Mouse (Mus musculus) lung, adult 2 months (tissue): ENCODE results near the gene Retreg3. TPM values are rescaled to one million over a fixed set of nuclear protein-coding genes. Genes with fewer than 3 reads are reported as not detected.

ENCODE experiments used
- DNase-seq: peaks from one replicate; pipeline ENCODE4 v3.0.0; 2022
- H3K4me1 ChIP-seq: fragments of 200-500 bp; 2 replicates; pipeline ENCODE4 v1.6.1; 2011; ENCODE audit warnings: low read length; ENCODE audit not compliant: control insufficient read depth, insufficient read depth
- H3K4me3 ChIP-seq: fragments of 200-500 bp; replicated peaks from 2 replicates; pipeline ENCODE3; 2011; ENCODE audit warnings: low read depth, mild to moderate bottlenecking, control low read depth, low read length; ENCODE audit errors: extremely low read depth
- CTCF ChIP-seq: fragments of 200-500 bp; IDR thresholded peaks from 2 replicates; pipeline ENCODE4 v1.5.1; 2011; ENCODE audit warnings: mild to moderate bottlenecking, low read length, control low read depth; ENCODE audit not compliant: insufficient read depth
- POLR2A ChIP-seq: fragments of 200-500 bp; IDR thresholded peaks from 2 replicates; pipeline ENCODE4 v1.6.1; 2011; ENCODE audit warnings: low read depth, mild to moderate bottlenecking, control low read depth, low read length, borderline replicate concordance; ENCODE audit errors: extremely low read depth
- WGBS: fragments of 180-500 bp; shearing (Covaris S2); methylation state at CpG from one replicate; pipeline ENCODE4 v1.1.7; 2018; 5-methylcytosine and 5-hydroxymethylcytosine counted together
- polyA plus RNA-seq: library from polyadenylated mRNA; depleted of rRNA; stranded (reverse); fragments of >200 nt; gene quantifications from 2 replicates; pipeline ENCODE4 v1.2.3, GENCODE M21; 2012; rRNA removed

The Retreg3 gene
- 47.6 and 58.8 TPM in 2 replicates for polyA plus RNA-seq

GRCm38 (mm10) chr11:101119761-101120544 lies at the start of gene Retreg3, which contains the start of gene Tubg1:
TSS of gene Retreg3 (minus strand) at chr11:101119893.
TSS of gene Tubg1 (plus strand) at chr11:101119938.
- WGBS: under 1% methylated on average over 61 of the region's 61 CpGs
- Histone ChIP-seq H3K4me3 (peak within 1 kb of the TSS; percentile 77), H3K4me1 (peaks cover 7% of the 10 kb centered on the region)
- peak; percentile 97 for DNase-seq
- TF ChIP-seq POLR2A (peak; percentile 87), CTCF (no peak)

- Histone ChIP-seq H3K4me3 (peak overlapping the region; percentile 6), H3K4me1 (peaks cover 15% of the 10 kb centered on the region)
- TF ChIP-seq POLR2A (no peak), CTCF (no peak)
- 43% methylated on average over 18 of the region's 18 CpGs for WGBS
- DNase-seq: no peak
Measured at GRCm38 (mm10) chr11:101168301-101168980, 48.7 kb upstream of the Retreg3 start.

- H3K4me1 ChIP-seq: peaks cover 14% of the 10 kb centered on the region
- WGBS: 73% methylated on average over 8 of the region's 8 CpGs
- no peak for TF ChIP-seq POLR2A
- no peak for TF ChIP-seq CTCF
- DNase-seq: no peak
- no peak overlapping the region for H3K4me3 ChIP-seq
Measured at GRCm38 (mm10) chr11:101167963-101168300, 48.2 kb upstream of the Retreg3 start.

GRCm38 (mm10) chr11:101167211-101167962 lies 47.7 kb upstream of the Retreg3 start:
- no peak for DNase-seq
- peaks cover 13% of the 10 kb centered on the region; the same call in 1 of the 2 replicates for H3K4me1 ChIP-seq
- 84% methylated on average over 19 of the region's 19 CpGs for WGBS
- no peak for TF ChIP-seq CTCF
- TF ChIP-seq POLR2A: no peak
- H3K4me3 ChIP-seq: no peak overlapping the region

GRCm38 (mm10) chr11:101166357-101166756 lies 46.7 kb upstream of the Retreg3 start:
- 86% methylated on average over 14 of the region's 14 CpGs for whole genome bisulfite sequencing
- no peak overlapping the region for H3K4me3 ChIP-seq
- TF ChIP-seq CTCF (no peak), POLR2A (no peak)
- H3K4me1 ChIP-seq: peaks cover 8% of the 10 kb centered on the region; the same call in 1 of the 2 replicates
- DNase-seq: no peak

GRCm38 (mm10) chr11:101164677-101165580 lies 45.2 kb upstream of the Retreg3 start:
- H3K4me1 ChIP-seq: peaks cover 8% of the 10 kb centered on the region; the same call in 1 of the 2 replicates

GRCm38 (mm10) chr11:101164351-101164665 lies 44.6 kb upstream of the Retreg3 start:
- WGBS: 60% methylated on average over 21 of the region's 21 CpGs
- Histone ChIP-seq H3K4me1 (peaks cover 8% of the 10 kb centered on the region; the same call in 1 of the 2 replicates), H3K4me3 (no peak overlapping the region)
- DNase-seq: no peak
- TF ChIP-seq CTCF: no peak
- no peak for TF ChIP-seq POLR2A

More at GRCm38 (mm10) chr11:101164677-101165580, 45.2 kb upstream of the Retreg3 start:
- H3K4me3 ChIP-seq: no peak overlapping the region
- no peak for DNase-seq
- TF ChIP-seq POLR2A (no peak), CTCF (no peak)
- WGBS: 61% methylated on average over 35 of the region's 35 CpGs

- WGBS: 69% methylated on average over 45 of the region's 49 CpGs
- TF ChIP-seq CTCF (no peak), POLR2A (no peak)
- H3K4me1 ChIP-seq: peaks cover 8% of the 10 kb centered on the region; the same call in 1 of the 2 replicates
- DNase-seq: no peak
- H3K4me3 ChIP-seq: no peak overlapping the region
Measured at GRCm38 (mm10) chr11:101163476-101164350, 44.0 kb upstream of the Retreg3 start.
